14 mouse cellular contexts compared by ENCODE assay signal in the genomic region with DNA sequence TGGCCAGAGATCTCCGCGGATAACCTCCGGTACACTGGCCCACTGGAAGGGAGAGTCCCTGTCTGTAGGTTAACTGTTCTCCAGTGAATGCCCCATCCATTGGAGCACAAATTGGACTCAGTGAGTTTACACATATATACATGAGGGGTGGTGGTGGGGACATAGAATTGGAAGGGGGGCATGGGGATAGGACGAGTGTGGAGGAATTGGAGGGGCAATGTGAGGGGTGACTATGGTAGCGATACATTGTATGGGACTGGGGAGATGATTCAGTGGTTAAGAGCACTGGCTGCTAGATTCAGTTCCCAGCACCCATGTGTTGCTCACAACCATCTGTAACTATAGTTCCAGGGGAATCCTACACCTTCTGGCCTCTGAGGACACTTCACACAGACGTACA. TPM values are rescaled to one million over a fixed set of nuclear protein-coding genes. Genes with fewer than 3 reads are reported as not detected.
DNase-seq lines count a peak whose midpoint lies in the region; ATAC-seq and TF ChIP-seq lines count a peak whose summit lies in the region.
"Had no signal": no experiment of that assay in that cellular context is flagged by ENCODE, and none has a peak within 500 bp of the region (broad histone marks: within the 10 kb centered on the region; RNA-seq: fewer than 3 reads in every experiment).

No protein-coding gene starts in this region.

- no peaks in the 10 kb centered on the region; the same call in 1 of the 2 replicates for H3K27me3 ChIP-seq in heart, embryonic 10.5 days (ENCODE audit: insufficient read depth, poor library complexity, severe bottlenecking)
- H3K27me3 ChIP-seq in liver, adult 2 months (ENCODE audit: control insufficient read depth, insufficient read depth, low read length) = no peaks in the 10 kb centered on the region
- peaks cover 9% of the 10 kb centered on the region for H3K27me3 ChIP-seq in liver, embryonic 14.5 days (ENCODE audit: control insufficient read depth, insufficient read depth, low read length)
- H3K27me3 ChIP-seq: neural tube, embryonic 15.5 days had no signal

- ATAC-seq in liver, embryonic 14.5 days (ENCODE audit: insufficient read depth) = no peak
- ATAC-seq: intestine, postnatal 0 days had no signal

- no peaks in the 10 kb centered on the region for H3K36me3 ChIP-seq in heart, embryonic 10.5 days
- H3K36me3 ChIP-seq in liver, adult 2 months (ENCODE audit: control insufficient read depth, insufficient read depth, low read length) = no peaks in the 10 kb centered on the region
- no peaks in the 10 kb centered on the region for H3K36me3 ChIP-seq in liver, embryonic 14.5 days (replicated peaks; ENCODE audit: control insufficient read depth, insufficient read depth, low read depth)
- H3K36me3 ChIP-seq: neural tube, embryonic 15.5 days had no signal

- peak overlapping the region; percentile 87; the same call in 1 of the 2 replicates for H3K27ac ChIP-seq in heart, embryonic 10.5 days
- H3K27ac ChIP-seq in liver, adult 2 months (replicated peaks; ENCODE audit: insufficient read depth, low read depth, low read length) = peak overlapping the region; percentile 97
- H3K27ac ChIP-seq in brown adipose tissue, adult 24 weeks (replicated peaks; ENCODE audit: low read depth, low read length) = peak overlapping the region; percentile 79
- H3K27ac ChIP-seq in liver, embryonic 14.5 days = no peak overlapping the region

- peaks cover 13% of the 10 kb centered on the region for H3K4me1 ChIP-seq in heart, embryonic 10.5 days
- peaks cover 14% of the 10 kb centered on the region for H3K4me1 ChIP-seq in liver, adult 2 months (ENCODE audit: control insufficient read depth, insufficient read depth, low read length)
- peaks cover 5% of the 10 kb centered on the region for H3K4me1 ChIP-seq in brown adipose tissue, adult 24 weeks (ENCODE audit: control insufficient read depth, insufficient read depth, insufficient read length, low read length)
- peaks cover 5 to 18% of the 10 kb centered on the region in 2 experiments for H3K4me1 ChIP-seq in liver, embryonic 14.5 days (replicated peaks; ENCODE audit: control insufficient read depth in 2 of 2, insufficient read depth in 2 of 2, low read length in 1 of 2)

- no peak overlapping the region for H3K4me3 ChIP-seq in heart, embryonic 10.5 days
- H3K4me3 ChIP-seq in liver, adult 2 months (ENCODE audit: insufficient read depth, low read depth, low read length) = peak overlapping the region; percentile 65
- no peak overlapping the region for H3K4me3 ChIP-seq in brown adipose tissue, adult 24 weeks (ENCODE audit: insufficient read depth, low read depth, low read length)
- no peak overlapping the region for H3K4me3 ChIP-seq in liver, embryonic 14.5 days (ENCODE audit: insufficient read depth in 1 of 2, low read depth in 2 of 2, low read length in 2 of 2)

- peak overlapping the region; percentile 58 for H3K9ac ChIP-seq in liver, adult 2 months (ENCODE audit: low read depth, low read length)
- H3K9ac ChIP-seq in liver, embryonic 14.5 days (replicated peaks) = no peak overlapping the region

- no peak for TF ChIP-seq EP300 in liver, embryonic 14.5 days (IDR thresholded peaks at IDR 0.05; ENCODE audit: low read depth)

- H3K79me2 ChIP-seq in liver, adult 2 months (ENCODE audit: control insufficient read depth, insufficient read depth, low read length) = no peaks in the 10 kb centered on the region

- no peak for TF ChIP-seq CTCF in liver, adult 2 months (IDR thresholded peaks at IDR 0.05; ENCODE audit: low read depth, low read length)
- TF ChIP-seq CTCF in liver, embryonic 14.5 days (IDR thresholded peaks at IDR 0.05; ENCODE audit: low read depth) = no peak

- DNase-seq in heart, embryonic 10.5 days (ENCODE audit: low spot score) = no peak
- DNase-seq in heart, adult 8-10 months (ENCODE audit: low spot score) = no peak
- no peak for DNase-seq in liver, adult 2 months (ENCODE audit: extremely low read depth, low read depth, low spot score)
- no peak for DNase-seq in liver
- DNase-seq in liver, embryonic 14.5 days (ENCODE audit: low read depth in 3 of 3, low spot score in 3 of 3) = no peak
- DNase-seq in urinary bladder, postnatal 36 days (ENCODE audit: low spot score in 2 of 2) = no peak
- DNase-seq in left cerebral cortex, postnatal 25 days (ENCODE audit: low spot score in 2 of 2) = no peak
- DNase-seq: cerebellum, adult 9-10 months; gastrocnemius, postnatal 36 days had no signal

- no peak for TF ChIP-seq POLR2A in liver, adult 2 months (IDR thresholded peaks at IDR 0.05; ENCODE audit: extremely low read depth, insufficient read depth, low read length)

- H3K9me3 ChIP-seq in heart, embryonic 10.5 days = no peaks in the 10 kb centered on the region
- H3K9me3 ChIP-seq in liver, embryonic 14.5 days (ENCODE audit: control insufficient read depth, low read length) = no peaks in the 10 kb centered on the region
- H3K9me3 ChIP-seq: neural tube, embryonic 15.5 days had no signal

- peak overlapping the region; percentile 96 for H3K4me2 ChIP-seq in liver, embryonic 14.5 days (ENCODE audit: low read depth)

- intact Hi-C loops in left cerebral cortex, postnatal 25 days (cut with DNase I) = no loop called here

- 51% methylated on average over 6 of the region's 6 CpGs for WGBS in heart, embryonic 10.5 days
- 34% methylated on average over 6 of the region's 6 CpGs for WGBS in liver, adult 2 months
- whole genome bisulfite sequencing in liver, embryonic 14.5 days (ENCODE audit: insufficient replicate concordance) = 44% methylated on average over 6 of the region's 6 CpGs

RNA-seq across cellular contexts. Expression of a gene that starts 13.0 kb away (rescaled TPM):
- polyA plus RNA-seq in heart, embryonic 10.5 days (2016; fragmentation: Nextera tagmentation; extraction: Ambion mirVana) = 921 and 966 TPM in 2 replicates
- 1,000 to 10,000 TPM in 2 of 4 experiments, 100 to 1,000 TPM in 2; 839 to 1,234 (median 1,027) TPM for total RNA-seq in heart, adult 8-10 months (2022)
- 634 and 1,049 TPM in 2 replicates for total RNA-seq in liver, adult 2 months (2014; rRNA removed)
- 990 and 1,297 TPM in 2 replicates for polyA plus RNA-seq in liver, adult 2 months (2012; rRNA removed)
- polyA plus RNA-seq in brown adipose tissue, adult 24 weeks (2012; ENCODE audit: insufficient read depth, insufficient read length, missing spikeins) = 692 and 1,079 TPM in 2 replicates
- polyA plus RNA-seq in liver, embryonic 14.5 days (2012; rRNA removed) = 155 and 221 TPM in 2 replicates
- polyA plus RNA-seq in liver, embryonic 14.5 days (2014; fragmentation: Nextera tagmentation; extraction: Ambion mirVana) = 313 and 374 TPM in 2 replicates
- total RNA-seq in left cerebral cortex, postnatal 25 days (2021) = 100 to 1,000 TPM; 810 to 811 TPM

RNA-seq across cellular contexts. Expression of a gene that starts 13.9 kb away (rescaled TPM):
- 0.34 and 0.67 TPM in 2 replicates for polyA plus RNA-seq in heart, embryonic 10.5 days (2016; fragmentation: Nextera tagmentation; extraction: Ambion mirVana)
- total RNA-seq in heart, adult 8-10 months (2022) = not detected
- 0.13 TPM in 1 of 2 replicates, not detected in the other for total RNA-seq in liver, adult 2 months (2014; rRNA removed)
- polyA plus RNA-seq in liver, adult 2 months (2012; rRNA removed) = 0.16 and 0.24 TPM in 2 replicates
- not detected in 2 replicates for polyA plus RNA-seq in brown adipose tissue, adult 24 weeks (2012; ENCODE audit: insufficient read depth, insufficient read length, missing spikeins)
- 0.05 and 0.10 TPM in 2 replicates for polyA plus RNA-seq in liver, embryonic 14.5 days (2012; rRNA removed)
- polyA plus RNA-seq in liver, embryonic 14.5 days (2014; fragmentation: Nextera tagmentation; extraction: Ambion mirVana) = not detected in 2 replicates
- total RNA-seq in left cerebral cortex, postnatal 25 days (2021) = under 1 TPM in 1 of 2 experiments, not detected in 1; 0.46 TPM
- total RNA-seq: adrenal gland, postnatal 25 days; heart, postnatal 10 days had no signal

RNA-seq across cellular contexts. Expression of a gene that starts 30.9 kb away (rescaled TPM):
- polyA plus RNA-seq in heart, embryonic 10.5 days (2016; fragmentation: Nextera tagmentation; extraction: Ambion mirVana) = 15.9 and 18.7 TPM in 2 replicates
- total RNA-seq in heart, adult 8-10 months (2022) = 10 to 100 TPM; 11.8 to 14.2 (median 12.6) TPM
- 3.8 and 5.6 TPM in 2 replicates for total RNA-seq in liver, adult 2 months (2014; rRNA removed)
- 12.0 and 14.0 TPM in 2 replicates for polyA plus RNA-seq in liver, adult 2 months (2012; rRNA removed)
- 5.0 and 16.9 TPM in 2 replicates for polyA plus RNA-seq in brown adipose tissue, adult 24 weeks (2012; ENCODE audit: insufficient read depth, insufficient read length, missing spikeins)
- polyA plus RNA-seq in liver, embryonic 14.5 days (2012; rRNA removed) = 5.5 and 8.1 TPM in 2 replicates
- polyA plus RNA-seq in liver, embryonic 14.5 days (2014; fragmentation: Nextera tagmentation; extraction: Ambion mirVana) = 2.0 and 2.2 TPM in 2 replicates
- 10 to 100 TPM; 11.4 to 15.2 TPM for total RNA-seq in left cerebral cortex, postnatal 25 days (2021)

RNA-seq across cellular contexts. Expression of a gene that starts 38.4 kb away (rescaled TPM):
- polyA plus RNA-seq in heart, embryonic 10.5 days (2016; fragmentation: Nextera tagmentation; extraction: Ambion mirVana) = 45.6 and 52.9 TPM in 2 replicates
- total RNA-seq in heart, adult 8-10 months (2022) = 10 to 100 TPM; 44.4 to 61.8 (median 45.5) TPM
- 7.7 and 8.8 TPM in 2 replicates for total RNA-seq in liver, adult 2 months (2014; rRNA removed)
- polyA plus RNA-seq in liver, adult 2 months (2012; rRNA removed) = 18.3 and 23.0 TPM in 2 replicates
- polyA plus RNA-seq in brown adipose tissue, adult 24 weeks (2012; ENCODE audit: insufficient read depth, insufficient read length, missing spikeins) = 15.4 and 19.5 TPM in 2 replicates
- 3.7 and 4.9 TPM in 2 replicates for polyA plus RNA-seq in liver, embryonic 14.5 days (2012; rRNA removed)
- polyA plus RNA-seq in liver, embryonic 14.5 days (2014; fragmentation: Nextera tagmentation; extraction: Ambion mirVana) = 16.4 and 21.1 TPM in 2 replicates
- 10 to 100 TPM; 92.5 to 95.3 TPM for total RNA-seq in left cerebral cortex, postnatal 25 days (2021)
